Mouse (Mus musculus): ENCODE results near the gene Prpf31.
A peak's percentile ranks its signal among the peaks of the same experiment; 100 is the strongest.

Prpf31 gene

GRCm38 (mm10) chr7:3629030-3629429 is 755 bp upstream of the Prpf31 start:
- DNase-seq (ENCODE audit: low read depth): no peak

- no peak for DNase-seq (ENCODE audit: low read depth)
Measured at GRCm38 (mm10) chr7:3630478-3630815, 662 bp downstream of the Prpf31 start.

- no peak for DNase-seq (ENCODE audit: low read depth)
Measured at GRCm38 (mm10) chr7:3643412-3643811, 13.6 kb downstream of the Prpf31 start.

- DNase-seq (ENCODE audit: low read depth): no peak
Measured at GRCm38 (mm10) chr7:3643843-3644242, 14.1 kb downstream of the Prpf31 start.

GRCm38 (mm10) chr7:3644348-3644671 is 14.5 kb downstream of the Prpf31 start:
- no peak for DNase-seq (ENCODE audit: low read depth)

- peak; percentile 100 for DNase-seq (ENCODE audit: low read depth)
Measured at GRCm38 (mm10) chr7:3644672-3645487, 15.1 kb downstream of the Prpf31 start, which contains the start of gene Cnot3. TSS of gene Cnot3 (plus strand) at chr7:3645268.

DNA sequence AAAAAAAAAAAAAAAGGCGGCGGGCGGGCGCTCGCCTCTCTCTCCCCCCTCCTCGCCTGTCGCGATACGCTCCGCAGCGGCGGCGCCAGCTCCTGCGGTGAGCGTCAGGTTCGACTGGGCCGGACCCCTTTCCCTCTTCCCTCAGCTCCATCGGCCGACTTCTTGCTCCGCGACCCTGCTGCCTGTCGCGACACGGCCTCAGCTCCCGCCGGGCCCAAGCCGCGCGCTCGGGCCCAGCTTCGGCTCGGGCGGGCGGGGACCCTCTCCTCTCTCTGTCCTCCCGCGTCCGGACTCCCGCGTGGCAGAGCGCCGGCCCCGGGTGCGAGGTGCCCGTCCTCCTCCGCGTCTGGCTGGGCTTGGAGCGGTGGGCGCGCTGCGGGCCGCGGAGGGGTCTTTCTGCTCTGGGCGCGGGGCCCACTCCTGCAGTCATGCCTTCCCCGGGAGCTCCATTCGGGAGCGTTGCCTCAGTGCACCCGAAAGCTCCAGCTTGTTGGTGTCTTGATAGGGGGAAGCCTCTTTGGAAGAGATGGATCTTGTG is 15.8 kb downstream of the Prpf31 start:
- no peak for DNase-seq (ENCODE audit: low read depth)

DNA sequence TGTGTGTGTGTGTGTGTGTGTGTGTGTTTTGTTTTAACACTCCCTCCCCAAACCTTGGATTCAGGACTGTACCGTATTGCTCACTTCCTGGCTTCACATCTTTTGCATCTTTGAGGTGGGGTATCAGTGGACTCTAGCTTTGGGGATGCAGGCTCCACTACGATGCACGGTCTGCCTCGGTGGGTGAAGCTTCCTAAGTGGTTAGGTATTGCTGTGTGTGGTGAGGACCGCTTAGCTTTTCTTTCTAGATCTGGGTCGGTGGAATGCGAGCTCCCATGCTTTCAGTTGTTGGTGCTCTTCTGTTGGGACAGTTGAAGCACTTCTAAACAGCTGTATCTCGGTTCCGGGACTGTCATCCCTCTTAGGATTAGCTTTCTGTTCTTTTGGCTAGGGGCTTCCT is 16.4 kb downstream of the Prpf31 start:
- DNase-seq (ENCODE audit: low read depth): peak; percentile 49

GRCm38 (mm10) chr7:3646641-3647040 is 16.9 kb downstream of the Prpf31 start:
- DNase-seq (ENCODE audit: low read depth): no peak

DNA sequence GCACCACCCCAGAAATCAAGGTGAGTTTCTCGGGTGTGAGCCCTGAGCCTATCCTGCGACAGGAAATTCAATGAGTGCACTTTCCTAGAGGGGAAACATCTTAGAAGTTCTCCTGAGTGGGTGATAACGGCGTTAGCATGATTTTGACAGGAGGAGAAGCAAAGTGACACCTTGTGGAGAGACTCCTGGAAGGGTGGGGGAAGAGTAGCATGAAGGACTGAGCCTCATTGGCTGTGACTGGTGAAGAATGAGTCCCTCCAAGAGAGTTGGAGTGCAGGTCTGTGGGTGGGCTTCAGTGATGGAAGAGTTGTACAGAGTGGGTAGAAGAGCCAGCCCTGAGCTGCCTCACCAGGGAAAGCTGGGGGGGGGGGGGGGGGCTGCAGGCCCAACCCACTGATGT is 27.2 kb downstream of the Prpf31 start:
- DNase-seq (ENCODE audit: low read depth): no peak

DNA sequence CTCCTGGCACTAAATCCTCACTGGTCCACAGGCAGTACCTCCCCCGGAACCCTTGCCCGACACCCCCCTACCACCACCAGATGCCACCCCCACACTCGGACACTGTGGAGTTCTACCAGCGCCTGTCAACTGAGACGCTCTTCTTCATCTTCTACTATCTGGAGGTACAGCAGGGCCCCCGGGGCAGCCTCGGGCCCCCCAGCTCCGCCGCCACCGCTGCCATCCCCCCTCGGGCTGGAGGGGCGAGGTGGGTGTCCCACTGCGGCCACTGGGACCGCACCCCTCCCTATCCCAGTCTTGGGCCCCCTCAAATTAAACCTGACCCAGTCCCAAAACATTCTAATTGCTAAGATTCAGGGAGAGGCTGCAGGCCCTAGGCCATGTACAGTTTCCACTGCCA is 28.8 kb downstream of the Prpf31 start:
- no peak for DNase-seq (ENCODE audit: low read depth)

DNA sequence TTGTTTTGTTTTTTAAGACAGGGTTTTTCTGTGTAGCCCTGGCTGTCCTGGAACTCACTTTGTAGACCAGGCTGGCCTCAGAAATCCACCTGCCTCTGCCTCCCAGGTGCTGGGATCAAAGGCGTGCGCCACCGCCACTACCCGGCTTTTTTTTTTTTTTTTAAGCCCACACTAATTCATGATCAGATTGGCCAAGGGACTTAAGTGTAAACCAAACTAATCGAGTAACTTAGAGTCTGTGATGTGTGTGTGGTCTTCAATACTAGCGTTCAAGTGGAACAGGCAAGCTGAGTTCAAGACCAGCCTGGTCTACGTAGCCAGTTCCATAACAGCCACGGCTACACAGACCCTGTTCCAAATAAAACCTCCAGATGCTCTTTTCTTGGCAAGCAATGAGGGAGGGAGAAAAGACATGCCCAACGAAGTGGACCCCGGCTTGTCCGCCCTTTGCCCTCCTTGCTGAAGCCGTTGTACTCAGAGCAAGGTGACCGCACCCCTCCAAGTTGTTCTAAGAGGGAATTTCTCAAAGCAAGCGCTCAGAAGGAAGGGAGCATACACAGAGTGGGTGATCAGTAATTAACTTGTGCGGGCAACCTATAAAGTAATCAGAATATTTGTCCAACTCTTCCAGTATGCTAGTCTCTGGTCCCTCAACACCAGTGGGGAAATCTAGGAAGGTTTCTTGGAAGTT is 34.9 kb downstream of the Prpf31 start:
- DNase-seq (ENCODE audit: low read depth): peak; percentile 55

DNA sequence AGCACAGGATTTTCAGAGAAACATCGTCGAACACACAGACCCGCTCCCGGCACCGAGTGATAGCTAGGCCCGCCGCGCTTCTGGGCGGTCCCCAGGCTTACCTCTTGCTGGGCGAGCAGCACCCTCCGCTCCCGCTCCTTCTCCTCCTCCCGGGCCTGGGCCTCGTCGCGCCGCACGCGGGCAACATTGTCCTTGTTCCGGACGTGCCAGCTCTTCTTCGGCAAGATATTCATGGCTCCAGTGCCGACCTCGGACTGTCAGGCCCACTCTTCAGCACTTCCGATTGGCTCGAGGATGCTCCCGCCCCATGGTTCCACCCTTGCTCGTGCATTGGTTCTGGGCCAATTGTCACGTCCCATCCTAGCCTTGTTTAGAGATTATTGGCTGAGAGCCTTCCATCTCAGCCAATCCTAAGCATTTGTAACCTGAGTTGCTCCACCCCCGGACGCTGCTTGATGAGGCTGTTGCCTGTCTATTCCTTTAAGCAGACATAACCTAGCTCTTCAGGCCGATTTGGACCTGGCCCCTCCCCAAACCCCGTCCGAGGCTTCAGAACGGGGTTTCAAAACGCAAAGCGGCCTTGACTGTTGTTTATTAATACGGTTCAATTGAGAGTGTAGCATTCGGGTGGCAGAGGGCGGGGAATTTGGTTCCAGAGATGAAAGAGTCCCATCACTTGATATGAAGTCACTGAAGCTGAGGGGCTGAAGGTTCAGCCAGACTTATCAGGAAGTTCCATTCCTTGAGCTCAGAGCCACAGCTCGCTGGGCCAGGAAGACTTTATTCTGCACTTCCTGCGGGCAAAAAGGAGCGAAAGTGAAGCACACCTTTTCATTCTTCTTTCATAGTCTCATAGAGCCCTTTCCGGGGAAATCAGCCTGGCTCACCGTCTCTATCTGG is 35.7 kb downstream of the Prpf31 start, which contains the start of gene Leng1:
Gene Leng1, minus strand, starts transcription at position 626 of the 900 bp plus-strand sequence.
- DNase-seq (ENCODE audit: low read depth): peak; percentile 99

GRCm38 (mm10) chr7:3666921-3667391 is 37.2 kb downstream of the Prpf31 start:
- DNase-seq (ENCODE audit: low read depth): peak; percentile 79

DNA sequence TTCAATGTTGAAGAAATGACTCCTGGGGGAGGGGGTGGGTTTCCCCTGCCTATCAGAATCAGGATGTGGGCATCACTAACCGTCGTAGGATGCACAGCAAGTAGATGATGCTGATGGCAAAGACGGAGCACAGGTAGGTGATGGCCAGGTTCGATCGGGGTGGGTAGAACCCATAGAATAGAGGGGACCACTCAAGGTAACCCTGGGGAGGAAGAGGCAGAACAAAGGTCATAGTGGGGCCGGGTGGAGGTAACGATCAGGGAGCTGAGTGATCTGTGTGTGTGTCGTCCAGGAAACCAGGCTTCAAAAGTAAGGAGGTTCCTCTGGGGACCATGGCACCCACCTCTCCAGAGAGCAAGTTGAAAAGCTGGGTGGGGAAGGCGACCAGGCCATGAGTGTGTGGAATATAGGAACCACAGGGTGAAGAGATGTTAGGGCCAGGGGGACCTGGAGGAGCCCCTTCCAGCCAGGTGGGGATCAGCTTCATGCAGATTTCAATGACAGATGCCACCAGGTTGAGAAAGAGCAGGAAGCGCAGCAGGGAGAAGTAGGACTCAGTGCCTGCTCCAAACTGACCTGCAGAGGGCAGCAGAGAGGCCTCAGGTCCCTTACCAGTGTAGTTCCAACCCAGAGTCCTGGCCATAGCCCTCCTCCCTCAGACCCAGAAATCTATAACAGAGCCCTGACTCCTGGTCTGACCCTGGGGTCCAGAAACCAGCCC is 44.9 kb downstream of the Prpf31 start:
- DNase-seq (ENCODE audit: low read depth): peak; percentile 80

GRCm38 (mm10) chr7:3675228-3675548 is 45.4 kb downstream of the Prpf31 start:
- no peak for DNase-seq (ENCODE audit: low read depth)

GRCm38 (mm10) chr7:3676371-3676770 is 46.6 kb downstream of the Prpf31 start:
- DNase-seq (ENCODE audit: low read depth): no peak

GRCm38 (mm10) chr7:3677342-3677741 is 47.6 kb downstream of the Prpf31 start, which contains the start of gene Tmc4:
TSS of gene Tmc4 (minus strand) at chr7:3677553.
- DNase-seq (ENCODE audit: low read depth): no peak

DNA sequence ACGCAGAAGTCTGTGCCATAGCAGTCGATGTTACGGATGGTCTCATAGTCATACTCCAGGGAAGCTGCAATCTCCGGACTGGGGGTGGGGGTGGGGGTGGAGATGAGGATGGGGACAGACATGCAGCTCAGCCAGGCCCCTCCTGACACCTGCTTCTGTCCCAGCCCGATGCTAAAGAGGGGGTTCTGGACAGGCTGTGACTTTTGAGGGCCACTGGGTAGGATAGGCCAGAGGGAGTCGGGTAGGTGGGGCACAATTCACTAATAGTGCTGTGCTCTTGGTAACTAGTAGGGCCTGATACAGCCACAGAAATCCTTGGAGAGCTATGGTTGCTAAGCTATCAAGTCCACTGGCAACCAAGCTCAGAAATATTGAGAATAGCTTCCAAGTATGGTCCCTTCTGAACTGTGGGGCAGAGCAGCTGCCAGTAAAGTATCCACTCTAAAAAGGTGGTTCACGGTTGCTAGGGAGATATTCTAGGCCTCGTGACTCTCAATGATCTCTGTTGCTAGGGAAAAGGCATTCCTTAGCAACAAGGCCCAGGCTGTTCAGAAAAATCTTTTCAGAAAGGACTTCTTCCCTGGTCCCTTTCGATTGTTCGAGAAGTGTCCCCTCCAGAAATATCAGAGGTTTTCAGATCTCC is 54.2 kb downstream of the Prpf31 start:
- no peak for DNase-seq (ENCODE audit: low read depth)

DNA sequence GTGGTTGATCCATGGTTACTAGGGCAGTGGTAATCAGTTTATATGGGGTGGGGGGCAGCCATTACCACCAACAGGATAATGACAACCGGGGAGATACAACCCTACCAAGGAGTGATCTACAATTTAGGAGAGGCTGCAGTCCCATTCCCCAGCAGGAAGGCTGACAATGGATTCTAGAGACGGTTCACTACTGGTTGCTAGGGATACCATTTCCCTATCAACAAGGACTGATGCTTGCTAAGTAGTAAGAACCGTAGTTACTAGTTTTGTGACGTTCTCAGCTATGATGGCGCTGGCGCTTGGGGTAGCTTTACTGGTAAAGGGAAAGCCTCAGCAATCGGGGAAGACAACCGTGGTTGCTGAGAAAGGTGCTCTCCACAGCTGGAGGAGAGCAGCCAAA is 54.9 kb downstream of the Prpf31 start:
- DNase-seq (ENCODE audit: low read depth): no peak
